Mouse (Mus musculus): ENCODE results near the gene Zcchc2. TPM values are rescaled to one million over a fixed set of nuclear protein-coding genes. Genes with fewer than 3 reads are reported as not detected.

Gene Zcchc2
- polyA plus RNA-seq, 1 experiment from 2014 or later: 2.7 TPM

GRCm38 (mm10) chr1:105965189-105965588 lies 25.0 kb upstream of the Zcchc2 start:
- 90% methylated on average over 5 of the region's 5 CpGs for WGBS
- no peaks in the 10 kb centered on the region for H3K36me3 ChIP-seq

GRCm38 (mm10) chr1:105971490-105972170 lies 18.6 kb upstream of the Zcchc2 start:
- no peaks in the 10 kb centered on the region for H3K9me3 ChIP-seq
- no peaks in the 10 kb centered on the region for H3K4me1 ChIP-seq (replicated peaks)
- H3K9ac ChIP-seq: no peak overlapping the region
- no peak overlapping the region for H3K27ac ChIP-seq (replicated peaks)
- H3K4me3 ChIP-seq: no peak overlapping the region
- H3K36me3 ChIP-seq: no peaks in the 10 kb centered on the region
- 75% methylated on average over 10 of the region's 10 CpGs for WGBS
- H3K4me2 ChIP-seq: no peak overlapping the region
- ATAC-seq (ENCODE audit: low FRiP score, low read depth): no peak
- H3K27me3 ChIP-seq: no peaks in the 10 kb centered on the region

More at GRCm38 (mm10) chr1:105965189-105965588, 25.0 kb upstream of the Zcchc2 start:
- no peak overlapping the region for H3K9ac ChIP-seq
- H3K4me1 ChIP-seq (replicated peaks): no peaks in the 10 kb centered on the region
- H3K4me3 ChIP-seq: no peak overlapping the region
- no peak for ATAC-seq (ENCODE audit: low FRiP score, low read depth)
- no peaks in the 10 kb centered on the region for H3K9me3 ChIP-seq
- no peak overlapping the region for H3K27ac ChIP-seq (replicated peaks)
- no peaks in the 10 kb centered on the region for H3K27me3 ChIP-seq
- no peak overlapping the region for H3K4me2 ChIP-seq

DNA sequence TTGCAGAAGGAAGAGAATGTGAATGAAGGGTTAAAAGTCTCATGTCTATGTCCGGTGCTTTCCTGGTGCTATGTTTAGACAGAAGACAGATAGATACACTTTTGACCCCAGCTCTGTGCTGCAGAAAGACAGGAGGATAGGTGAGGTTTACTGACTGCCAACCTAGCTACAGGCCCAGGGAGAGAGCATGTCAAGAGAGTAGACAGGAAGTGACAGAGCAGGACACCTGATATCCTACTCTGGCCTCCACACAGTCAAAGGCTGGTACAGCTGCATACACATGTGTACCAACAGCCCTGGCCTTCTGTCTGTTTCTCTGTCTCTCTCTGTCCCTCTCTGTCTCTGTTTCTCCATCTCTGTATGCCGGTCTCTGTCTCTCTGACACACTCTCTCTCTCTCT lies 16.2 kb upstream of the Zcchc2 start:
- Histone ChIP-seq H3K27ac (replicated peaks) (no peak overlapping the region), H3K9me3 (no peaks in the 10 kb centered on the region), H3K36me3 (no peaks in the 10 kb centered on the region), H3K4me3 (no peak overlapping the region), H3K4me2 (no peak overlapping the region), H3K9ac (no peak overlapping the region), H3K4me1 (replicated peaks) (no peaks in the 10 kb centered on the region), H3K27me3 (no peaks in the 10 kb centered on the region)
- WGBS: 79% methylated on average over 2 of the region's 2 CpGs
- no peak for ATAC-seq (ENCODE audit: low FRiP score, low read depth)

DNA sequence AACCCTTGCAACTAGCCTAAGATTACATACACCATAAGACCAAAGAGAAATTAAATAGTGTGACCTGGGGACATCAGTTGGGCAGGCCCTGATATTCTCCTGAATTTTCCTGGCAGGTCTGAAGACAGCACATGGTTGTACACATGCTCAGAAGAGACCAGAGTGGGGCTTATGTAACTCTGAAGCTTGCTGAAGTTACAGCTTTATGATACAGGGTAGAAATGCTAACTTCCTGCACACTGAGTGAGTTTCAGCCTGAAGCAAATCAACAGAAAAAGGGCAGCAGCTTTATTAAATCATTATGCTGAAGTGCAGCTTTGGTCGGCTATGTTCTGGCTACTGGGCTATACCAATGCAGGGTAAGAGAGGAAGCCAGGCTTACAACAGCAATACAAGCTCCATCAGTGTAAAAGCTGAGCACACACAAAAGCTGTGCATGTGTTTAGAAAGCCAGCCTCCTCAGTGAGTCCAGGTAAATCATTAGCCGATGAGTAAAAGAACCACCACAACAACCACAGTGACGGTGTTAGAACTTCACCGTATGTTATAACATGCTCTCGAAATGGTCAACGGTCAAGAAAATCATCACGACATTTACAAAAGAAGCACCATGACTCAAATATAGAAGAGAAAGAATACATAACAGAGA lies 12.6 kb upstream of the Zcchc2 start:
- Histone ChIP-seq H3K4me1 (replicated peaks) (no peaks in the 10 kb centered on the region), H3K4me3 (no peak overlapping the region), H3K27me3 (no peaks in the 10 kb centered on the region), H3K9ac (no peak overlapping the region), H3K27ac (replicated peaks) (no peak overlapping the region), H3K36me3 (no peaks in the 10 kb centered on the region), H3K4me2 (no peak overlapping the region), H3K9me3 (no peaks in the 10 kb centered on the region)
- no peak for ATAC-seq (ENCODE audit: low FRiP score, low read depth)
- 88% methylated on average over 7 of the region's 7 CpGs for WGBS

DNA sequence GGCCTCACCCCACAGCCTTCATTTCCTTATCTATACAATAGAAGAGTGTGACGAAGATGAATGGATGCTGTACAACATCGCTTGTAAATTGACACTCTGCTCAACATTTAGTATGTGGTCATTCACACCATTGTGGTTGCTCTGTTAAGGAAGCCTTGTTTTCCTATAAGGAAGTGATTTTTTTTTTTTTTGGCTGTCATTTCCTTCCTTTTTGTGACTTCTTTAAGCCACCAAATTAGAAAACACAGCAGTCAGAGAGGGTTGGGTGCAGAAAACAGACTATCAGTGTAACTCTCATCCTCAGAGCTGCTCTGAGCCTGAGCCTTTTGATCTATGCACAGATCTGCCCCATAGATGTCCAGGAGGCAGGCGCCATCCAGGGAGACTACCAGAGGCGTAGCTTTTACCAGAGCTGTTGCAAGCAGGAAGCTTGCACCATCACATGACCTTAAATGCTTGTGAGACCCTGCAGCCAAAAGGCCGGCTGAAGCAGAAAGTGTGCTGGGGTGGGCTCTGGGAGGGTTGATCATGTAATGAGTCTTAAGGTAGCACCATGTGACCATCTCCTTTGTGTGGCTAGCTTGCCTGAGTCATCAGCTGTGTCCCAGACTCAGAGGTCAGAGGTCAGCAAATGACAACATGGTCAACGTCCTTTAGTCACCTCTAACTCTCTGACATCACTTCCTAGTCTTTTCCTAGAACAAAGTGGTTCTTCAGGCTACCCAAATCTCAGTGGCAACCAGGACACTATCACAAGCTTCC lies 9.2 kb upstream of the Zcchc2 start:
- no peaks in the 10 kb centered on the region for H3K27me3 ChIP-seq
- WGBS: 62% methylated on average over 6 of the region's 6 CpGs
- ATAC-seq (ENCODE audit: low FRiP score, low read depth): no peak
- no peaks in the 10 kb centered on the region for H3K9me3 ChIP-seq
- no peaks in the 10 kb centered on the region for H3K36me3 ChIP-seq
- H3K9ac ChIP-seq: no peak overlapping the region
- no peak overlapping the region for H3K4me3 ChIP-seq
- H3K4me1 ChIP-seq (replicated peaks): no peaks in the 10 kb centered on the region
- no peak overlapping the region for H3K4me2 ChIP-seq
- H3K27ac ChIP-seq (replicated peaks): no peak overlapping the region

DNA sequence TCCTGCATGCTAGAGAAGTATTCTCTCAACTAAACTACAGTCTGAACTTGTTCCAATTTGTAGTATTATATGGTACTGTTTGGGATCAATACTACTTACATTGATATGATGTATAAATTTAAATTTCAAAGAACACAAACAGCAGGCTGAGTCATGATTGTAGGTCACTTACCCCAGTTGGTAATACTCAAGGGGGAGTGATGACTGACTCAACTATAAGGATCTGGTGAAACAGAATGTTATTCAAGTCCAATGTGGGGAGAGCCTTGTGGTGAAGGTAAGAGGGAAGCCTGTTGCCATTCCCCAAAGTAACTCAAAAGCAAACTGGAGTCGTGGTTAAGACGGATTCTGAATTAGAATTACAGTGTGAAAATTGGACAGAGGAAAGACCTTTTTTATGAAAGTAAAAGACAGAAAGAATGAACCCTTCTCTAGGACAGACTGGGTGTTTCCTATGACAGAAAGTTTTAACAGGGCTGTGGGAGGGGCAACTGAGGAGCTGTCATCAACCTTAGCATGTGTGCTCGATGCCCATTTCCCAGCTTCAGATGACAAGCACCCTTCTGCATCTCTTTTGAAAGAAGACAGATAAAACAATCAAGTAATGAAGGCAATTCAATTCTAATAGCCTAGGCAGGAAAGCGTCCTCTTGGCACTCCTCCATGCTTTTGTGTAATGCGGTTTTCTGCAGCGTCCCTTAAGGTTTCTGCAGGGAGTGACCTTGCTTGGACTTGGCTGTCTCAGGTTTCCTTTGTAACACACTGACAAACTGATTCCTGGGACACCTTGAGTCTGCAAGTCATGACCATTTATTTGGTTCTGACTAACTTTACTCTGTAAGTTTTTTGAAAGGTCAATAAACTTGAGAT lies 7.5 kb upstream of the Zcchc2 start:
- H3K4me3 ChIP-seq: no peak overlapping the region
- H3K9ac ChIP-seq: no peak overlapping the region
- ATAC-seq (ENCODE audit: low FRiP score, low read depth): no peak
- no peak overlapping the region for H3K4me2 ChIP-seq
- WGBS: 76% methylated on average over 6 of the region's 6 CpGs
- no peaks in the 10 kb centered on the region for H3K9me3 ChIP-seq
- no peaks in the 10 kb centered on the region for H3K36me3 ChIP-seq
- H3K4me1 ChIP-seq (replicated peaks): no peaks in the 10 kb centered on the region
- no peaks in the 10 kb centered on the region for H3K27me3 ChIP-seq
- no peak overlapping the region for H3K27ac ChIP-seq (replicated peaks)

- H3K4me3 ChIP-seq: no peak overlapping the region
- no peaks in the 10 kb centered on the region for H3K36me3 ChIP-seq
- H3K9ac ChIP-seq: no peak overlapping the region
- no peak overlapping the region for H3K27ac ChIP-seq (replicated peaks)
- no peaks in the 10 kb centered on the region for H3K27me3 ChIP-seq
- WGBS: 95% methylated on average over 3 of the region's 3 CpGs
- H3K4me1 ChIP-seq (replicated peaks): no peaks in the 10 kb centered on the region
- H3K9me3 ChIP-seq: no peaks in the 10 kb centered on the region
- ATAC-seq (ENCODE audit: low FRiP score, low read depth): no peak
- no peak overlapping the region for H3K4me2 ChIP-seq
These were observed 6.0 kb upstream of the Zcchc2 start for GRCm38 (mm10) chr1:105984172-105984571.

DNA sequence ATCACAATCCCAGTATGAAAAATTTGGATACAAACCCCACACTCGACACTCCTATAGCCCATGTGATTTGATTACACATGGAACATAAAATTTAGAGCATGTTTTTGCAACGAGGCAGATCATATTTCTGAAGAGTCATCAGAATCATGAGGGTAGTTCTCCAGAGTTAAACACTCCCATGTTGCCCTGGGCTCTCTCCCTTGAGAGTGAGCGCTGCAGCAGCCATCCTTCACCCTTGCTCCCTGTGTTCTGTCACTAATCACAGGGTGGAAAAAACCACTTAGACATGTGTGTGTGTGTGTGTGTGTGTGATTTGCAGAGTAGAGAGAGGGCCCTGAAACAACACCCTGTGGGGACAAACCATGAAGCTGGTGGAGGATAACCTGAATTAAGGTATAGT lies 2.0 kb upstream of the Zcchc2 start:
- Histone ChIP-seq H3K4me3 (no peak overlapping the region), H3K27me3 (no peaks in the 10 kb centered on the region), H3K4me1 (replicated peaks) (peaks cover 22% of the 10 kb centered on the region), H3K4me2 (no peak overlapping the region), H3K27ac (replicated peaks) (no peak overlapping the region), H3K36me3 (no peaks in the 10 kb centered on the region), H3K9me3 (no peaks in the 10 kb centered on the region), H3K9ac (no peak overlapping the region)
- WGBS: 69% methylated on average over 3 of the region's 3 CpGs
- ATAC-seq (ENCODE audit: low FRiP score, low read depth): no peak

GRCm38 (mm10) chr1:105988903-105989639 lies 1.1 kb upstream of the Zcchc2 start:
- peak overlapping the region; percentile 99 for H3K4me2 ChIP-seq
- no peak overlapping the region for H3K9ac ChIP-seq
- peak overlapping the region; percentile 73 for H3K4me3 ChIP-seq
- H3K4me1 ChIP-seq (replicated peaks): peaks cover 27% of the 10 kb centered on the region
- H3K9me3 ChIP-seq: no peaks in the 10 kb centered on the region
- no peak for ATAC-seq (ENCODE audit: low FRiP score, low read depth)
- H3K27me3 ChIP-seq: no peaks in the 10 kb centered on the region
- H3K36me3 ChIP-seq: no peaks in the 10 kb centered on the region
- WGBS: 77% methylated on average over 14 of the region's 14 CpGs
- H3K27ac ChIP-seq (replicated peaks): no peak overlapping the region

DNA sequence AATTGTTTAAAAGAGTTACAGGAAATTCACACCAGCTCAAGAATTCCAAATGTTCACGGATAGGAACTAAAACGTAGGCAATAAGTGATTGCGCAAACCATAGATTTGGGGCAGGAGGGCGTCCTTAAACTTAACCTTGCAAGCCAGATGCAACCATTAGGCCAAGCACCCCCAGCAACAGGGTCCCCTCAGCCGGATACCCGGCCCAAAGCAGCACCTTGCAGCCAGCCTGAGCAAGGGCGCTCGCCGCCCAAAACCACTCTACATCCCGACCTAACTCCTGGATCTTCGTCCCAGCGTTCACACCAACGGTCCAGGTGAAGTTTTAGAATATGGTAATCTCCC lies 594 bp upstream of the Zcchc2 start:
- H3K9ac ChIP-seq: peak overlapping the region; percentile 44
- peak overlapping the region; percentile 73 for H3K4me3 ChIP-seq
- H3K4me1 ChIP-seq (replicated peaks): peaks cover 32% of the 10 kb centered on the region
- peak overlapping the region; percentile 99 for H3K4me2 ChIP-seq
- no peaks in the 10 kb centered on the region for H3K9me3 ChIP-seq
- 2% methylated on average over 13 of the region's 13 CpGs for WGBS
- no peaks in the 10 kb centered on the region for H3K27me3 ChIP-seq
- H3K27ac ChIP-seq (replicated peaks): no peak overlapping the region; the same call in 1 of the 2 replicates
- ATAC-seq (ENCODE audit: low FRiP score, low read depth): peak; percentile 3; the same call in 1 of the 2 replicates
- no peaks in the 10 kb centered on the region for H3K36me3 ChIP-seq

All from hindbrain, embryonic 15.5 days (tissue).